Mouse (Mus musculus) heart, adult 2 months (tissue): ENCODE data around the gene Fignl2.

Source experiments
- CTCF ChIP-seq: fragments of 200-600 bp; IDR thresholded peaks from 2 replicates; pipeline ENCODE4 v1.8.1; 2022; ENCODE audit warnings: antibody characterized with exemption, mild to moderate bottlenecking, moderate library complexity
- POLR2A ChIP-seq: fragments of 200-500 bp; IDR thresholded peaks from 2 replicates; pipeline ENCODE4 v1.6.1; 2011; ENCODE audit warnings: mild to moderate bottlenecking, low read depth, low read length, control low read depth; ENCODE audit not compliant: insufficient read depth

DNA sequence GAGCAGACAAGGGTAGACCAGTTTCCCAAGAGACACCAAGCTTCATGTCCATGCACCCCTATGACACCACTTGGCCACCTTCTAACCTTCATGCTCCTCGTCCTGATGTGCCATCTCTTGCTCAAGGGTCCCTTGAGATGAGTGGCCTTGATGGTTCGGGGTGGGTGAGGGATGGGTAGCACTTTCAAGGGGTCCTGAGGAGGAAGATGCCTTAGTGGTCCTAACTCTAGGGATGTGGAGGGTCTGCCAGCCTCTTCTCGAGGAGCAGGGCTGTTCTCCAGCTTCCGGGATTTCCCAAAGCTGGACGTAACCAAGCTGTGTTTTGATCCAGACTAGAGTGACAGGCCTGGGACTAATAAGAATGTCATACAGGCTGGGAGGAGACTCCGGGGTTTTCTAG lies 47.2 kb upstream of the Fignl2 start:
- TF ChIP-seq CTCF (no peak), POLR2A (no peak)
